Mouse (Mus musculus) gastrocnemius, postnatal 10 days (tissue): ENCODE results near the gene Pex5. TPM values are rescaled to one million over a fixed set of nuclear protein-coding genes. Genes with fewer than 3 reads are reported as not detected.

Source experiments
- DNase-seq: peaks from one replicate; pipeline ENCODE4 v3.0.0; 2021; ENCODE audit warnings: mixed read lengths
- total RNA-seq, 2 experiments: library from RNA; stranded (reverse); gene quantifications; 2 replicates each; pipeline ENCODE4 v1.2.3; 2021

Pex5 gene
- total RNA-seq, 2 experiments from 2014 or later, result 25.8 to 28.3 TPM

DNA sequence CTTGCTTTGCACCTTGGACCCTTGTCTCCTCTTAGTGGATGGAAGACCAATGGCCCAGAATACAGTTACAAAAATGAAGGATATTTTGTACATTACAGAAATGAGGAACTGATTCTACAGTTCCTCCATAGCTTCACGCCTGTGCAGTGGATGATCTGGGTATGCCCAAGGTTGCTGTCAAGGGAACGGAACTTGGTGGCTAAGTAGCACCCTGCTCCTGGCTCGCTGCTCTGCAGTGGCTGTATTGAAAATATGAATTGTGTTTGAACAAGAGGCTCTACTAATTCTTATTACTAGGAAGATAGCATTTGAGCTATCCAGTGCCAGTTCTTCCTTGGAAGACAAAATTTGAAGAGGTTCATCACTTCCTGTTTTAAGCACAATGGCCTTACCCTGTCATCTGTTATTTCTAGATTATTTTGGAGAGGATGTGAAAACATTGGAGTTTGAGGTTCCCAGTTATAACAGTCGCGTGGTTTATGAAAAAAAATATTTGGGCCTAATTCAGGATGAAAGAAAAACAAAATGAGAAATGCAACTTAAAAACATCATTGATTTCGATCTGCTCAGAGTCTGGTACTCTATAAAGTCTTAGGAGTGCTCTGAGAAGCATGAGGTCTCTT, 41.2 kb downstream of the Pex5 start:
- no peak for DNase-seq

DNA sequence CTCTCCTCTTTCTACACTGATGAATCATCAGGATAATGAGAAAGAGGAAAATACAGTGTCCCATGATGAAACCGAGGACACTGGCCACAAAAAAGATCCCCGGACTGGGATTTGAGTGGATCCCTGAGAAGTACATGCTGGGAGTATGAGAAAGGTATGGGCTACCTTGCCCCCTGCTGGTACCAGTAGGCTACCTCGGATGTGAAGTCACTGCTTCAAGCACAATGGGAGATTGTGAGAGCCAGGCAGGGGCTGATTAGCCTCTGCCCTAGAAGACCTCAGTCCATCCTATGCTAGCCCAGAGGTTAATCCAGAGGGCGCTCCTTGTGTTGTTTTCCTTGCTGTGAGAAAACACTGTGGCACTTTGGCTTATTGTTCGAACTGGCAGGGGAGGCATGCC, 50.5 kb downstream of the Pex5 start:
- DNase-seq, result no peak

DNA sequence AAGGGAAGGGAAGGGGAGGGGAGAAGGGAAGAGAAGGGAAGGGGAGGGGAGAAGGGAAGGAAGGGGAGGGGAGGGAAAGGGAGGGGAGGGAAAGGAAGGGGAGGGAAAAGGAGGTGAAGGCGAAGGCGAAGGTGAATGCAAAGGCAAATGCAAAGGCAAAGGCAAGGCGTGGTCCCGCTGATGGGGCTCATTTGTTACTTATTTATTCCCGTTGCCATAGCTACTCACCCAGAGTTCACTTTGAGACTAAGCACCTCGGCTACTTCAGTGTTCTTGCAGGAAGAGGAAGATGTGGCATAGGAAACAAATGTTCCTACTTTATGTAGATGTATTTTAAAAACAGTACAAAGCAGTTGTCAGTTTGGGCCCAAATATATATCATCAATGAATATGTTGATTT, 54.3 kb downstream of the Pex5 start:
- DNase-seq, result no peak

DNA sequence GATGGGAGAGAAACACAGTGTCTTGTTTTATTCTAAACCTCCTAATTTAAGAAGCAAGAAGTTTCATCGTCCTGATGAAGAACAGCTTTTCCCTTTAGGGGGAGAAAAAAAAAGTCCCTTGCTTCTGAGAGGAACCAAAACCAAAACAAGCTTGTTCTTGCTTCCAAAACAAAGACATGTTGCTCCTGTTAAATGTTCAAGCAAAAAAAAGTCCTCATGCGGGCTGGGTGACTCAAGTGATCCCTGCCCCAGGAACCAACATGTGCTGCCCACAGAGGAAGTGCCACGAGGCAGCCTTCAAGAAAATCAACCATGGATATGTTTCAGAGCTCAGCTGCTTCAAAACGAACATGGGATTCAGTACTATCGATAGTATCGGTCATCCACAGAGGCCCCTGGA, 55.9 kb downstream of the Pex5 start:
- DNase-seq, result no peak

DNA sequence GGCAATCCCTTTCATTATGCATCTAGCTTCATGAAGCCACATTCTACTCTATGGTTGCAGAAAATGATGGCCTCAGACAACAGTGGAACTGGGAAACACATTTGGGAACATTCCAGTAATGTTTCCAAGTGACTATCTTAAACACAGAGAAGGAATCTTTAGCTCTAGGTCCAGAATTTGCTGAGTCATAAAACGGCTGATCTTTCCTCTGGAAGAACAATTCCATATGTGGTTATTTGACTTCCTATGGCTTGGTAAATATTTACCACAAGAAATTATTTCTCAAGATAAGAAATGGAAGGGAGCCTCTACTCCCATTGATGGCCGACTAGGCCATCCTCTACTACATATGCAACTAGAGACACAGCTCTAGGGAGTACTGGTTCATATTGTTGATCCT, 61.6 kb downstream of the Pex5 start:
- no peak for DNase-seq

Other genes starting within 250 kb of the Pex5 start
- not detected for gene Vmn2r27, start 183.2 kb downstream of the Pex5 start, total RNA-seq
- 10 to 100 TPM in 1 of 2 experiments, 1 to 10 TPM in 1; 9.3 to 15.8 TPM for gene Cd163, start 110.4 kb downstream of the Pex5 start, total RNA-seq
- gene Clstn3, start 49.7 kb upstream of the Pex5 start, total RNA-seq, result 1 to 10 TPM; 1.5 to 1.8 TPM
- gene C1rl, start 78.0 kb upstream of the Pex5 start, total RNA-seq, result 1 to 10 TPM in 1 of 2 experiments, under 1 TPM in 1; 0.82 to 1.2 TPM
- gene C1ra, start 97.3 kb upstream of the Pex5 start, total RNA-seq, result 10 to 100 TPM; 19.4 to 19.7 TPM
- 10 to 100 TPM; 43.3 to 51.5 TPM for gene C1s1, start 127.3 kb upstream of the Pex5 start, total RNA-seq
- gene C1rb, start 155.2 kb upstream of the Pex5 start, total RNA-seq, result 1 to 10 TPM; 1.9 to 2.0 TPM
- 1 to 10 TPM in 1 of 2 experiments, under 1 TPM in 1; 0.68 to 1.1 TPM for gene C1s2, start 221.0 kb upstream of the Pex5 start, total RNA-seq
- gene Lpcat3, start 248.0 kb upstream of the Pex5 start, total RNA-seq, result 10 to 100 TPM; 28.2 to 41.3 TPM